Mouse (Mus musculus) midbrain, embryonic 13.5 days (tissue): ENCODE measurements around the gene Auts2. TPM values are rescaled to one million over a fixed set of nuclear protein-coding genes. Genes with fewer than 3 reads are reported as not detected.

ENCODE experiments used
- ATAC-seq: fragments of 200-750 bp; cut with Nextera tagmentation; 2 replicates; pipeline ENCODE4 v1.8.0; 2017; ENCODE audit warnings: mild to moderate bottlenecking, moderate TSS enrichment, moderate library complexity
- H3K27ac ChIP-seq: fragments of 300-500 bp; sonication (generic); 2 replicates; pipeline ENCODE4 v1.5.1; 2015; ENCODE audit warnings: inconsistent platforms, mild to moderate bottlenecking, moderate library complexity
- H3K27me3 ChIP-seq: fragments of 300-500 bp; sonication (generic); 2 replicates; pipeline ENCODE4 v1.6.1; 2015; ENCODE audit warnings: mild to moderate bottlenecking, inconsistent platforms
- H3K36me3 ChIP-seq: fragments of 300-500 bp; sonication (generic); 2 replicates; pipeline ENCODE4 v1.6.1; 2015; ENCODE audit warnings: mild to moderate bottlenecking, inconsistent platforms
- H3K4me1 ChIP-seq: fragments of 300-500 bp; sonication (generic); replicated peaks from 2 replicates; pipeline ENCODE4 v1.6.1; 2015; ENCODE audit warnings: inconsistent platforms
- H3K4me2 ChIP-seq: fragments of 300-500 bp; sonication (generic); replicated peaks from 2 replicates; pipeline ENCODE4 v1.6.1; 2015; ENCODE audit warnings: moderate library complexity, mild to moderate bottlenecking, inconsistent platforms
- H3K4me3 ChIP-seq: fragments of 300-500 bp; sonication (generic); replicated peaks from 2 replicates; pipeline ENCODE4 v1.5.1; 2015; ENCODE audit warnings: mild to moderate bottlenecking, inconsistent platforms
- H3K9ac ChIP-seq: fragments of 300-500 bp; sonication (generic); replicated peaks from 2 replicates; pipeline ENCODE4 v1.6.1; 2015; ENCODE audit warnings: mild to moderate bottlenecking, inconsistent platforms
- H3K9me3 ChIP-seq: fragments of 300-500 bp; sonication (generic); 2 replicates; pipeline ENCODE4 v1.6.1; 2016; ENCODE audit warnings: mild to moderate bottlenecking, inconsistent platforms
- WGBS: fragments of 180-500 bp; shearing (Covaris S2); methylation state at CpG from one replicate; pipeline ENCODE4 v1.1.7; 2015; 5-methylcytosine and 5-hydroxymethylcytosine counted together
- polyA plus RNA-seq: library from polyadenylated mRNA; unstranded; fragments of >200 nt; fragmentation: Nextera tagmentation; extraction: Ambion mirVana; gene quantifications from 2 replicates; pipeline ENCODE4 v1.2.1, GENCODE M21; 2015

Gene Auts2
- polyA plus RNA-seq, 1 experiment from 2014 or later, result 76.2 TPM

GRCm38 (mm10) chr5:132130577-132130976 is 412.6 kb downstream of the Auts2 start:
- Histone ChIP-seq H3K9ac (no peak overlapping the region), H3K4me3 (no peak overlapping the region), H3K4me2 (no peak overlapping the region), H3K27me3 (no peaks in the 10 kb centered on the region), H3K9me3 (no peaks in the 10 kb centered on the region), H3K4me1 (peaks cover 10% of the 10 kb centered on the region; the same call in 1 of the 2 replicates), H3K27ac (no peak overlapping the region), H3K36me3 (no peaks in the 10 kb centered on the region)
- WGBS, result 73% methylated on average over 4 of the region's 4 CpGs
- no peak for ATAC-seq

GRCm38 (mm10) chr5:132126626-132127025 is 416.5 kb downstream of the Auts2 start:
- 74% methylated on average over 12 of the region's 12 CpGs for WGBS
- Histone ChIP-seq H3K9me3 (no peaks in the 10 kb centered on the region), H3K4me3 (no peak overlapping the region), H3K4me2 (no peak overlapping the region), H3K36me3 (no peaks in the 10 kb centered on the region), H3K27ac (no peak overlapping the region), H3K9ac (no peak overlapping the region), H3K27me3 (no peaks in the 10 kb centered on the region), H3K4me1 (peaks cover 10% of the 10 kb centered on the region; the same call in 1 of the 2 replicates)
- no peak for ATAC-seq

- peaks cover 18% of the 10 kb centered on the region for H3K4me1 ChIP-seq
- no peaks in the 10 kb centered on the region for H3K27me3 ChIP-seq
- no peak overlapping the region for H3K4me2 ChIP-seq
- H3K9ac ChIP-seq, result no peak overlapping the region
- H3K9me3 ChIP-seq, result no peaks in the 10 kb centered on the region
- 79% methylated on average over 3 of the region's 3 CpGs for WGBS
- no peak for ATAC-seq
- H3K36me3 ChIP-seq, result no peaks in the 10 kb centered on the region
- no peak overlapping the region for H3K4me3 ChIP-seq
- no peak overlapping the region for H3K27ac ChIP-seq
Observed at GRCm38 (mm10) chr5:132115631-132116030, 427.5 kb downstream of the Auts2 start.

GRCm38 (mm10) chr5:132114561-132115301 is 428.4 kb downstream of the Auts2 start:
- H3K27ac ChIP-seq, result no peak overlapping the region
- no peak overlapping the region for H3K4me2 ChIP-seq
- ATAC-seq, result no peak
- H3K9me3 ChIP-seq, result no peaks in the 10 kb centered on the region
- H3K4me1 ChIP-seq, result peaks cover 18% of the 10 kb centered on the region
- H3K36me3 ChIP-seq, result no peaks in the 10 kb centered on the region
- 71% methylated on average over 8 of the region's 8 CpGs for WGBS
- no peak overlapping the region for H3K4me3 ChIP-seq
- H3K27me3 ChIP-seq, result no peaks in the 10 kb centered on the region
- H3K9ac ChIP-seq, result no peak overlapping the region

- Histone ChIP-seq H3K27ac (no peak overlapping the region), H3K4me2 (no peak overlapping the region), H3K4me1 (peaks cover 18% of the 10 kb centered on the region), H3K36me3 (no peaks in the 10 kb centered on the region), H3K4me3 (no peak overlapping the region), H3K9ac (no peak overlapping the region), H3K9me3 (no peaks in the 10 kb centered on the region), H3K27me3 (no peaks in the 10 kb centered on the region)
- WGBS, result 59% methylated on average over 7 of the region's 7 CpGs
- no peak for ATAC-seq
Observed at GRCm38 (mm10) chr5:132113480-132113879, 429.7 kb downstream of the Auts2 start.

GRCm38 (mm10) chr5:132112666-132113065 is 430.5 kb downstream of the Auts2 start:
- Histone ChIP-seq H3K36me3 (no peaks in the 10 kb centered on the region), H3K27ac (no peak overlapping the region), H3K9me3 (no peaks in the 10 kb centered on the region), H3K4me1 (peaks cover 18% of the 10 kb centered on the region), H3K4me3 (no peak overlapping the region), H3K9ac (no peak overlapping the region), H3K27me3 (no peaks in the 10 kb centered on the region), H3K4me2 (no peak overlapping the region)
- 96% methylated on average over 7 of the region's 7 CpGs for WGBS
- ATAC-seq, result no peak

- H3K4me2 ChIP-seq, result no peak overlapping the region
- no peaks in the 10 kb centered on the region for H3K36me3 ChIP-seq
- H3K9me3 ChIP-seq, result no peaks in the 10 kb centered on the region
- H3K27me3 ChIP-seq, result 0 out of 2 replicates have a peak, but pooled peaks cover 5% of the 10 kb centered on the region
- no peak for ATAC-seq
- WGBS, result 92% methylated on average over 4 of the region's 4 CpGs
- no peak overlapping the region for H3K4me3 ChIP-seq
- no peak overlapping the region for H3K27ac ChIP-seq
- H3K9ac ChIP-seq, result no peak overlapping the region
- H3K4me1 ChIP-seq, result peaks cover 22% of the 10 kb centered on the region
Observed at GRCm38 (mm10) chr5:132102426-132102825, 440.7 kb downstream of the Auts2 start.

- WGBS, result 5% methylated on average over 3 of the region's 3 CpGs
- Histone ChIP-seq H3K27me3 (0 out of 2 replicates have a peak, but pooled peaks cover 5% of the 10 kb centered on the region), H3K27ac (no peak overlapping the region), H3K4me3 (no peak overlapping the region), H3K9me3 (no peaks in the 10 kb centered on the region), H3K4me1 (peaks cover 16% of the 10 kb centered on the region), H3K36me3 (no peaks in the 10 kb centered on the region), H3K4me2 (no peak overlapping the region), H3K9ac (no peak overlapping the region)
- no peak for ATAC-seq
Observed at GRCm38 (mm10) chr5:132098461-132098860, 444.7 kb downstream of the Auts2 start.

- peak overlapping the region; percentile 19; the same call in 1 of the 2 replicates for H3K27ac ChIP-seq
- H3K4me1 ChIP-seq, result peaks cover 35% of the 10 kb centered on the region
- H3K9me3 ChIP-seq, result no peaks in the 10 kb centered on the region
- no peak overlapping the region for H3K4me3 ChIP-seq
- no peak overlapping the region for H3K4me2 ChIP-seq
- H3K36me3 ChIP-seq, result no peaks in the 10 kb centered on the region
- no peaks in the 10 kb centered on the region for H3K27me3 ChIP-seq
- WGBS, result 22% methylated on average over 6 of the region's 6 CpGs
- no peak for ATAC-seq
- no peak overlapping the region for H3K9ac ChIP-seq
Observed at GRCm38 (mm10) chr5:132092721-132093120, 450.4 kb downstream of the Auts2 start.

- Histone ChIP-seq H3K36me3 (no peaks in the 10 kb centered on the region), H3K4me2 (no peak overlapping the region), H3K27ac (peak overlapping the region; percentile 32; the same call in 1 of the 2 replicates), H3K9me3 (no peaks in the 10 kb centered on the region), H3K27me3 (no peaks in the 10 kb centered on the region), H3K4me3 (no peak overlapping the region), H3K4me1 (peaks cover 35% of the 10 kb centered on the region), H3K9ac (no peak overlapping the region)
- ATAC-seq, result peak; percentile 55; the same call in 1 of the 2 replicates
- WGBS, result 65% methylated on average over 10 of the region's 10 CpGs
Observed at GRCm38 (mm10) chr5:132089496-132090250, 453.5 kb downstream of the Auts2 start.

GRCm38 (mm10) chr5:132088585-132088984 is 454.6 kb downstream of the Auts2 start:
- H3K27me3 ChIP-seq, result no peaks in the 10 kb centered on the region
- no peak overlapping the region for H3K4me3 ChIP-seq
- no peak overlapping the region for H3K27ac ChIP-seq
- H3K9ac ChIP-seq, result no peak overlapping the region
- peaks cover 35% of the 10 kb centered on the region for H3K4me1 ChIP-seq
- H3K4me2 ChIP-seq, result no peak overlapping the region
- WGBS, result 73% methylated on average over 3 of the region's 3 CpGs
- H3K9me3 ChIP-seq, result no peaks in the 10 kb centered on the region
- H3K36me3 ChIP-seq, result no peaks in the 10 kb centered on the region
- no peak for ATAC-seq

GRCm38 (mm10) chr5:132083753-132084326 is 459.3 kb downstream of the Auts2 start:
- no peaks in the 10 kb centered on the region for H3K36me3 ChIP-seq
- H3K9me3 ChIP-seq, result no peaks in the 10 kb centered on the region
- WGBS, result 32% methylated on average over 8 of the region's 8 CpGs
- no peak overlapping the region for H3K4me2 ChIP-seq
- no peak overlapping the region for H3K9ac ChIP-seq
- no peak overlapping the region for H3K4me3 ChIP-seq
- no peaks in the 10 kb centered on the region for H3K27me3 ChIP-seq
- H3K27ac ChIP-seq, result no peak overlapping the region
- ATAC-seq, result no peak
- H3K4me1 ChIP-seq, result no peaks in the 10 kb centered on the region
